ENCODE assay signal across 22 mouse cellular contexts in genomic region chr5:76063473-76063872, GRCm38 (mm10).
DNase-seq lines count a peak whose midpoint lies in the region; ATAC-seq and TF ChIP-seq lines count a peak whose summit lies in the region.
"Had no signal": no experiment of that assay in that cellular context is flagged by ENCODE, and none has a peak within 500 bp of the region (broad histone marks: within the 10 kb centered on the region; RNA-seq: fewer than 3 reads in every experiment).

No protein-coding gene starts in this region.

- intact Hi-C loops in heart, postnatal 10 days (cut with DNase I) = no loop called here

- H3K36me3 ChIP-seq in heart, embryonic 12.5 days = no peaks in the 10 kb centered on the region
- H3K36me3 ChIP-seq in liver, postnatal 0 days (replicated peaks; ENCODE audit: insufficient read depth, low read length) = no peaks in the 10 kb centered on the region
- H3K36me3 ChIP-seq: embryonic facial prominence, embryonic 13.5 days; heart, embryonic 13.5 days; limb, embryonic 10.5 days had no signal

- H3K27me3 ChIP-seq in heart, embryonic 12.5 days (replicated peaks) = no peaks in the 10 kb centered on the region
- H3K27me3 ChIP-seq in liver, postnatal 0 days (ENCODE audit: insufficient read depth, low read length) = 0 out of 2 replicates have a peak, but pooled peaks cover 2% of the 10 kb centered on the region
- H3K27me3 ChIP-seq: embryonic facial prominence, embryonic 13.5 days; heart, embryonic 13.5 days had no signal

- ATAC-seq in heart, embryonic 12.5 days (ENCODE audit: insufficient number of reproducible peaks, low FRiP score) = peak; percentile 83
- peak; percentile 85 for ATAC-seq in liver, postnatal 0 days
- ATAC-seq: midbrain, embryonic 16.5 days; Patski had no signal

- H3K9me3 ChIP-seq in heart, embryonic 12.5 days (replicated peaks) = no peaks in the 10 kb centered on the region
- no peaks in the 10 kb centered on the region for H3K9me3 ChIP-seq in liver, postnatal 0 days (ENCODE audit: low read length)
- H3K9me3 ChIP-seq: embryonic facial prominence, embryonic 13.5 days; heart, embryonic 13.5 days; limb, embryonic 10.5 days had no signal

- H3K4me1 ChIP-seq in heart, embryonic 12.5 days (replicated peaks) = peaks cover 41% of the 10 kb centered on the region
- H3K4me1 ChIP-seq in liver, postnatal 0 days (ENCODE audit: insufficient read depth) = 0 out of 2 replicates have a peak, but pooled peaks cover 2% of the 10 kb centered on the region
- H3K4me1 ChIP-seq: embryonic facial prominence, embryonic 13.5 days had no signal

- H3K27ac ChIP-seq in heart, embryonic 12.5 days (ENCODE audit: poor library complexity, severe bottlenecking) = peak overlapping the region; percentile 22; the same call in 1 of the 2 replicates
- H3K27ac ChIP-seq in liver, postnatal 0 days (ENCODE audit: low read depth) = no peak overlapping the region
- H3K27ac ChIP-seq: embryonic facial prominence, embryonic 13.5 days; heart, embryonic 13.5 days; limb, embryonic 10.5 days; macrophage had no signal

- WGBS in heart, embryonic 12.5 days = 19% methylated on average over 6 of the region's 6 CpGs
- WGBS in liver, postnatal 0 days (ENCODE audit: insufficient replicate concordance) = 24% methylated on average over 6 of the region's 6 CpGs

- no peak overlapping the region for H3K4me2 ChIP-seq in heart, embryonic 12.5 days
- H3K4me2 ChIP-seq in liver, postnatal 0 days (ENCODE audit: low read depth, low read length) = no peak overlapping the region
- H3K4me2 ChIP-seq: embryonic facial prominence, embryonic 13.5 days; heart, embryonic 13.5 days; lung, embryonic 14.5 days had no signal

- no peak for TF ChIP-seq EP300 in liver, postnatal 0 days (IDR thresholded peaks at IDR 0.05; ENCODE audit: low read depth)

- H3K9ac ChIP-seq in heart, embryonic 12.5 days = no peak overlapping the region
- H3K9ac ChIP-seq in liver, postnatal 0 days (replicated peaks) = no peak overlapping the region
- H3K9ac ChIP-seq: embryonic facial prominence, embryonic 13.5 days; heart, embryonic 13.5 days; lung, embryonic 14.5 days had no signal

- DNase-seq in heart, postnatal 10 days = no peak
- peak; percentile 18 for DNase-seq in c-Kit-positive CD71-negative TER-119-negative erythroid progenitor cells, embryonic 14.5 days (ENCODE audit: low read depth)
- DNase-seq in liver = peak; percentile 64
- no peak for DNase-seq in liver, postnatal 0 days
- DNase-seq in cerebellum, postnatal 4 days (ENCODE audit: low spot score in 2 of 2) = no peak
- DNase-seq in adrenal gland, postnatal 36 days = no peak
- DNase-seq in layer of hippocampus, postnatal 10 days (ENCODE audit: low spot score in 2 of 2) = no peak
- DNase-seq: B cell, adult 2 months; cerebellum, adult 11-12 months; cerebellum, postnatal 36 days; gastrocnemius, postnatal 14 days; kidney, postnatal 4 days; layer of hippocampus, postnatal 36 days; lung, embryonic 14.5 days; thymus, postnatal 25 days had no signal

- no peak overlapping the region for H3K4me3 ChIP-seq in heart, embryonic 12.5 days
- H3K4me3 ChIP-seq in liver, postnatal 0 days (ENCODE audit: low read depth, low read length) = no peak overlapping the region
- H3K4me3 ChIP-seq: embryonic facial prominence, embryonic 13.5 days; heart, embryonic 13.5 days; limb, embryonic 10.5 days had no signal

- no peak for TF ChIP-seq CTCF in liver, postnatal 0 days (IDR thresholded peaks at IDR 0.05; ENCODE audit: low read depth)

Comparison
In these comparisons a context has a peak if more than half of its experiments do, and no peak if none do; other contexts are left out.
1. DNase-seq: peak in c-Kit-positive CD71-negative TER-119-negative erythroid progenitor cells, embryonic 14.5 days (single experiment) and liver (single experiment); none in heart, postnatal 10 days (0 of 2), liver, postnatal 0 days (single experiment), cerebellum, postnatal 4 days (0 of 2), adrenal gland, postnatal 36 days (0 of 2) and layer of hippocampus, postnatal 10 days (0 of 2).